Mouse (Mus musculus) embryonic facial prominence, embryonic 10.5 days (tissue): ENCODE measurements around the gene Gm28372. TPM values are rescaled to one million over a fixed set of nuclear protein-coding genes. Genes with fewer than 3 reads are reported as not detected.

ENCODE experiments used
- DNase-seq: peaks from one replicate; pipeline ENCODE4 v3.0.0-alpha.2; 2017; ENCODE audit warnings: low spot score
- H3K27ac ChIP-seq: fragments of 300-500 bp; sonication (generic); replicated peaks from 2 replicates; pipeline ENCODE4 v1.5.1; 2016; ENCODE audit warnings: mild to moderate bottlenecking
- H3K27me3 ChIP-seq: fragments of 300-500 bp; sonication (generic); replicated peaks from 2 replicates; pipeline ENCODE4 v1.6.1; 2016; ENCODE audit warnings: low read depth, mild to moderate bottlenecking; ENCODE audit not compliant: poor library complexity, severe bottlenecking
- H3K36me3 ChIP-seq: fragments of 300-500 bp; sonication (generic); replicated peaks from 2 replicates; pipeline ENCODE4 v1.6.1; 2016; ENCODE audit warnings: mild to moderate bottlenecking, moderate library complexity
- H3K4me1 ChIP-seq: fragments of 300-500 bp; sonication (generic); 2 replicates; pipeline ENCODE4 v1.6.1; 2016
- H3K4me3 ChIP-seq: fragments of 300-500 bp; sonication (generic); 2 replicates; pipeline ENCODE4 v1.5.1; 2016; ENCODE audit warnings: mild to moderate bottlenecking, moderate library complexity
- H3K9me3 ChIP-seq: fragments of 300-500 bp; sonication (generic); 2 replicates; pipeline ENCODE4 v1.6.1; 2016; ENCODE audit warnings: mild to moderate bottlenecking
- WGBS: fragments of 180-500 bp; shearing (Covaris S2); methylation state at CpG from one replicate; pipeline ENCODE4 v1.1.7; 2016; 5-methylcytosine and 5-hydroxymethylcytosine counted together
- polyA plus RNA-seq: library from polyadenylated mRNA; unstranded; fragments of >200 nt; fragmentation: Nextera tagmentation; extraction: Ambion mirVana; gene quantifications from 2 replicates; pipeline ENCODE4 v1.2.1, GENCODE M21; 2016

The Gm28372 gene
- polyA plus RNA-seq, 1 experiment from 2014 or later: not detected

DNA sequence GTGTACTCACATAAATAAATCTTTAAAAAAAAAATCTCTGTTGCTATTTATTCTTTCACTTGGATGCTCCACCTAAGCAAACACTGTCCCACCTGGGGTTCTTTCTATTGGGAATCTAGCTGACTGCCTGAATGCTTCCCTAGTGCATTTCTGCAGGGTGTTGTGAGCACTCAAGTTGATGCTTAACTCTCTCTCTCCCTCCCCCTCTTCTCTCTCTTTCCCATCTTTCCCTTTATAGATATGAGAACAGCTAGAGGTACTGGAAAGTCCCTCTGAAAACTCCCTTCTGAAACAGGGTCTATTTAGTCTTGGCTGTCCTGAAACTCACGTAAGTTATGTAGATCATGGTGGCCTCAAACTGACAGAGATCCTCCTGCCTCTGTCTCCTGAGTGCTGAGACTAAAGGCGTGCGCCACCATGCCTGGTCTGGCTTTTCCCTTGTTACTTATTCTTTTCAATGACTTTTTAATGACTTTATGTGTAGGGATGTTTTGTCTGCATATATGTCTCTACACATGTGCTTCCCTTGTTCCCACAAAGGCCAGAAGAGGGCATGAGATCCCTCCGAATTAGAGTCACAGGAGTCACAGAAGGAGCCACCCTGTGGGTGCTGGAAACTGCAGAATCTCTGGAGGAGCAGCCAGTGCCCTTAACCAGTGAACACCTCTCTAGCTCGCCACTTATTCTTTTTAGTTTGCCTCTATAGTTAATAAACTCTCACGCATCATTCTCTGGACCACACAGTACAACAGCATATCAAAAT is 9.2 kb downstream of the Gm28372 start:
- no peak overlapping the region for H3K4me3 ChIP-seq
- H3K4me1 ChIP-seq: peaks cover 13% of the 10 kb centered on the region
- WGBS: 75% methylated on average over 6 of the region's 6 CpGs
- H3K27ac ChIP-seq: no peak overlapping the region
- H3K36me3 ChIP-seq: peaks cover 11% of the 10 kb centered on the region
- H3K27me3 ChIP-seq: no peaks in the 10 kb centered on the region
- DNase-seq: no peak
- no peaks in the 10 kb centered on the region for H3K9me3 ChIP-seq

DNA sequence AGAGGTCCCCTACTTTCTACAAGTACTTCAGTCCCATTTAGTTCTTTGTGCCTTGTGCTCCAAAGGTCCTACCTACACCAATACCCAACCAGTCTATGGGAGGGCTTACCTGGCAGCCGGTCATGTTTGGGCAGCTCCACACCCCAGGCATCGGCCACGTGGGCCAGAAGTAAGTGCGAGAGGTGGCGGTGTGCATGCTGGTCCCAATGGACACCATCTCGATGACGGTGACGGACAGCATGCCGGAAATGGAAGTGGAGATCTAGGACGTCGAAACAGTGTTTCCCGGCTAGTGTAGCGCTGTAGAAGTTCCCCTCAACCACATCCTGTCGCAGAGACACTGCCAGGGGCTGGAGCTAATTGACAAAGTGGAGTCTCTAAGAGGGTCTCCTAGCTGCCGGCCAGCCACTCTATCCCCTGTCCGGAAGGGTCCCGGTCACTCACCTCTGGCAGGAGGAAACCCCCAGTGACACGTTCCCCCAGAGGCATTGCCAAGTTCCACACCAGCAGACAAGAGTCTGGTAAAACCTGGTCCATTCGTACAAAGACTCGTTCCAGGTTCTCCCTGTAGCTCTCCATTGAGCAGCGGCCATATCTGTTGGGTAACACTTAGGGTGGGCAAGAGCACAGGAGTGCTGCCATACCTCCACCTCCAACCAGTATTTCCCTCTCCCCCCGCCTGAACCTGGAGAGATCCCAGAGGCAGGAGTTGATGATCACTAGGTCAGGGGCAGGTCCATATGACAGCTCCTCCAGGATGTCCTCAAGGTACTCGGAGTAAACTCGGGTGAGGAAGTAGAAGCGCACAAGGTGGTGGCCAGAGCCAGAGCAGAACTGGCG is 17.0 kb downstream of the Gm28372 start:
- Histone ChIP-seq H3K9me3 (no peaks in the 10 kb centered on the region), H3K4me1 (peaks cover 30% of the 10 kb centered on the region)
- WGBS: 96% methylated on average over 26 of the region's 26 CpGs

DNA sequence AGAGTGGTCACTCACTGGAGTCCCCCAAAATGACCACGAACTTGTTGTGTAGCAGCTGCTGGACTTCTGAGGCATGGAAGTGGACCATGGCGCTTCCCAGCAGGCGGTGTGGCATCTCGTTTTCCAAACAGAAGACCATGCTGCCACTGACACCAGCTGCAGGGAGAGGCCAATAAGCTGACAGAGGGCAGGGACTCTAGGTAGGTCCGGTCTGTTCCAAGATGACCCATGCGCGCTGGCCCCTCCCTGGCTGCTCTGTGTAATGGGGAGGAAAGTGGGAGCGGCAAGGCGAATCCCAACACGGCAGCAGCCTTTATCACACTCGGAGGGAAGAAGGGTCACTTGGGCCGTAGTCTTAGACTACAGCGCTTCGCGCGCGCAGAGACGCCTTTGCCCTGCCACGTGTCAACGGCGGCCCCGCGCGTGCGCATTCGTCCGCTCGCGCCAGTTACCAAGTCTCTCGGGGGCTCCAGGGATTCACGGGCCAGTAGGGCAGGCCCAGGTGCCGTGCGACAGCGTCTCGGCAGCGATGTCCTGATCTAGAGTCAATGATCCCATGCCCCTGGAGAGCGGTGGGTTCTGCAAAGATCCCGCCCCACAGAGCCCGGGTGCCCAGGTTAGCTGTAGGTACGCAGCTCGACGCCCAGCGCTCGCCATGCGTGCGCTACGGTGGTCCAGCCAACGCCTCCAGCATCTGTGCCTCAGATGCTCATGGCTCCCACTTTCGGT is 18.5 kb downstream of the Gm28372 start:
- Histone ChIP-seq H3K36me3 (peaks cover 54% of the 10 kb centered on the region), H3K27ac (peak overlapping the region; percentile 96), H3K4me1 (peaks cover 30% of the 10 kb centered on the region), H3K9me3 (no peaks in the 10 kb centered on the region), H3K4me3 (peak overlapping the region; percentile 78), H3K27me3 (no peaks in the 10 kb centered on the region)
- DNase-seq: peak; percentile 87
- 19% methylated on average over 49 of the region's 49 CpGs for WGBS

More for the DNA sequence above, 17.0 kb downstream of the Gm28372 start:
- H3K4me3 ChIP-seq: 0 out of 2 replicates have a peak overlapping the region, but pooled peaks have one; percentile 5
- no peak for DNase-seq
- H3K27ac ChIP-seq: no peak overlapping the region
- H3K27me3 ChIP-seq: no peaks in the 10 kb centered on the region
- H3K36me3 ChIP-seq: peaks cover 48% of the 10 kb centered on the region

DNA sequence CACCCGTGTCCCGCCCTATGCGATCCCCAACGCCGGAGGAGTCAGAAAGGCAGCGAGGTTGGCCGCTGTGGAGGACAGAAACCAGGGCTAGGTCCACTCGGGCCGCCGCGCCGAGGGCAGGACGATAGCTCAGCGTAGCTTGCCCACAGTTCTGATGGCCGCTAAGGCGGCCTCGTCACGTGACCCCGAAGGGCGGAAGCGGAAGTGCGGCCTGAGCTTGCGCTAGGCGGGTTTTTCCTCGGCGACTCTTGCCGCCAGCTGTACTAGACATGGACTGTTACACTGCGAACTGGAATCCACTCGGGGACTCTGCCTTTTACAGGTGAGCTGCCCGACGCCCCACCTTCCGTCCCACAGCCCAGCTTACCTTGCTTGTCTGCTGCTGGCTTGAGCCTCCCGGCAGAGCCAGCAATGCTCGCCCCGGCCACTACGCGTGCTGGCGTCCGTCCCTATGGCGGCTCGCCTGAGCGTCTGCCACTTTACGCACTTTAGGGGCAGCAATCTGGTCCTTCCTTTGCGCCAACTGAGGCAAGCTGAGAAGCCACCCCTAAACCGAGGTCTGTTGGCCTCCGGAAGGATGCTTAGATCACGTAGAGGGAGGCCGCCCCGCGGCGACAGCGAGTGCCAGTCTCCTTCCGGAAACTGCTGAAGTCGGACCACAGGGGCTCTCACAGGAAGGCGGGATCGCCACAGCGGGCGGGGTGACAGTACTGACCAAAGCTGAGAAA is 19.3 kb downstream of the Gm28372 start, which contains the start of the genes Vps16 and Pced1a:
Vps16 (plus strand) TSS at position 214 of the 728 bp plus-strand sequence.
Pced1a (minus strand) TSS at position 576 of the 728 bp plus-strand sequence.
- no peaks in the 10 kb centered on the region for H3K9me3 ChIP-seq
- H3K27ac ChIP-seq: peak within 1 kb of the TSS; percentile 96
- WGBS: under 1% methylated on average over 58 of the region's 58 CpGs

DNA sequence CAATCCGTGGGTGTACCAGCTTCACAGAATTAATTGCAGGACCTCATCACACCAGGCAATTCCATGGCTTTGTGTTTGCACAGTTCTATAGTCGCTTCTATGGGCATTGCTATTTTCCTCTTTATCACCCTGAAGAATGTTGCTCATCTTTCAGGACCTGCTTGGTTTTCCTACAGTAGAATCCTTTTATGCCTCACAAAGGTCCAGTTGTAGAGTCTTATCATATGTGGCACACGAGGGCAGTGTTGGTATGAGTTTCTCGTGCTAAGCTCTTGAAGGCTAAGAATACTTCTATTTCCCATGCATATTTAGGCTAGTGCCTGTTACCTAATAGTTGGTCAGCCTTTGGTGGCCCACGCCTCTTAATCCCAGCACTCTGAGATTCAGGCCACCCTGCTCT is 20.1 kb downstream of the Gm28372 start:
- no peaks in the 10 kb centered on the region for H3K9me3 ChIP-seq
- H3K4me1 ChIP-seq: peaks cover 30% of the 10 kb centered on the region
- WGBS: 64% methylated on average over 5 of the region's 5 CpGs
- peak overlapping the region; percentile 78 for H3K4me3 ChIP-seq
- DNase-seq: no peak
- no peaks in the 10 kb centered on the region for H3K27me3 ChIP-seq
- H3K27ac ChIP-seq: peak overlapping the region; percentile 96
- peaks cover 46% of the 10 kb centered on the region for H3K36me3 ChIP-seq

More for the DNA sequence above, 19.3 kb downstream of the Gm28372 start, which contains the start of the genes Vps16 and Pced1a:
- H3K36me3 ChIP-seq: peaks cover 47% of the 10 kb centered on the region
- peaks cover 30% of the 10 kb centered on the region for H3K4me1 ChIP-seq
- H3K27me3 ChIP-seq: no peaks in the 10 kb centered on the region
- DNase-seq: peak; percentile 94
- peak within 1 kb of the TSS; percentile 78 for H3K4me3 ChIP-seq

DNA sequence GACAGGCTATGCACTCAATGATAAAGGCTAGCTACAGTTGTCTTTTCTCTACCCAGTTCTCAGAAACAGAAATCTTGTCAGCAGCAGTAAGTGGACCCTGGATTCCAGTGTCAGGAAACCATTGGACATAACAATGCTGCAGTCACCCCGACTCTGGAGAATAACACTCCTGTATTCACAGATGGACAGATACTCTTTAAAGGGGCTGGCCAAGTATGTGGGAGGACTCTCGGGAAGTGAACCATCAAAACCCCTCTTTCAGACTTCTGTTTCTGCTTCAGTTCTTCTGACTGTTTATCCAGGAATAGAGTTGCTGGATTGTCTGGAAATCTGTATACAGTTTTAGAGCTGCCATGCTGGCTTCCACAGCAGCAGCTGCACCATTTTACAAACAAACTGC is 24.8 kb downstream of the Gm28372 start:
- Histone ChIP-seq H3K4me3 (no peak overlapping the region), H3K27me3 (no peaks in the 10 kb centered on the region), H3K4me1 (peaks cover 6% of the 10 kb centered on the region), H3K36me3 (peaks cover 48% of the 10 kb centered on the region), H3K27ac (no peak overlapping the region), H3K9me3 (no peaks in the 10 kb centered on the region)
- 71% methylated on average over 2 of the region's 2 CpGs for WGBS
- DNase-seq: no peak

DNA sequence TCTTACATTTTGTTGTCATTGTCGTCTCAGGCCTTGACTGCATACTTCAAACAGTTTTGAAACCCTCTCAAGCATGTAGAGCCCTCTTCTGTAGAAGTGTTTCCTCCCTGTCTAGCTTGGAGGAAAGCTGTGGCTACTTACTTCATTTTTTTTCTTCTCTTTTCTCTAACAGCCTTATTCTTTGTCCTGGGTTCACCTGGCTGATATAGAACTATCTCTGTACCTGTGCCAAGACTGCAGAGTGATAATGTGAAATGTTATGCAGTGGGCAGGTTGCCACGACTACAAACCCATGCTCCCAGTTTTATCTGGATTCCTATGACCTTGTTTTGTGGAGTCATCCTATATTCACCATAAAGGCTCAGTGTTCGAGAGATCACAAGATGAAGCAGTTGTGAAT is 25.4 kb downstream of the Gm28372 start:
- WGBS: 88% methylated on average over 3 of the region's 3 CpGs
- peaks cover 48% of the 10 kb centered on the region for H3K36me3 ChIP-seq
- H3K4me1 ChIP-seq: peaks cover under 1% of the 10 kb centered on the region; the same call in 1 of the 2 replicates
- H3K27ac ChIP-seq: no peak overlapping the region
- H3K9me3 ChIP-seq: no peaks in the 10 kb centered on the region
- no peak overlapping the region for H3K4me3 ChIP-seq
- H3K27me3 ChIP-seq: no peaks in the 10 kb centered on the region
- DNase-seq: no peak

DNA sequence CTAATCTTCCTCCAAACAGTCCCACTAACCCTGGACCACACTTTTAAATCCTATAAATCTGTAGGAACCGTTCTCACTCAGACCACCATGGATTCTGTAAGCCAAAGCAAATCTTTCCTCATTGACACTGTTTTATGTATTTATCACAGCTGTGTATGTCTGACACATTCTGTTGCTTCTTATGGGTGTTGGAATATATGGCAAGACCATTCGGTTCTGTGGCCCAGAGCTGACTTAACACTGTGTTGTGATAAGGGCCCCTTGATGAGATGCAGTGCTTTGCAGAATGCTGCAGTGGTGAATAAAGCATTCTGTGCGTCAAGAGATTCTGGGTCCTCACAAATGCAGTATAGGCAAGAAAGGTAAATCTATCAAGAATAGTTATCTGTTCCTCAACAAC is 27.1 kb downstream of the Gm28372 start:
- H3K27ac ChIP-seq: no peak overlapping the region
- no peak for DNase-seq
- H3K4me3 ChIP-seq: no peak overlapping the region
- no peaks in the 10 kb centered on the region for H3K9me3 ChIP-seq
- H3K36me3 ChIP-seq: peaks cover 47% of the 10 kb centered on the region
- H3K27me3 ChIP-seq: no peaks in the 10 kb centered on the region
- WGBS: 88% methylated on average over 3 of the region's 3 CpGs
- H3K4me1 ChIP-seq: no peaks in the 10 kb centered on the region

DNA sequence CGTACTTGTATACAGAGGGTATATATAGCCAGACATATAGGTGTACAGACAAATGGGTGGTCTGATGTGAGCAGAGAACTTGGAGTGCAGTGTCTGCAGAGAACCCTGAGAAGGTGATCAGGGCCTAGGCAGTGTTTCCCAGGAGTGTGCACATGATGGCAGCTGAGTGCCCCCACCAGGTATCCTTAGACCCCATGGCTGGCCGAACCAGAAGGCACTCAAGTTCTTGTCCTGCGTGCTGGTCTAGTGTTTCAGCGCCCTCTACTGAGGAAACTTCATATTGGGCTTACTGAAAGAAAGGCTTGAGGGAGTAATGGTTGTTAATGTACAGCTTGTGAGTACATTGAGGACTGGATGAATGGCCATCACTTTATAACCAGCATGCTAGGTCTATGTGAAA is 28.1 kb downstream of the Gm28372 start:
- Histone ChIP-seq H3K27ac (no peak overlapping the region), H3K4me1 (no peaks in the 10 kb centered on the region), H3K4me3 (no peak overlapping the region), H3K27me3 (no peaks in the 10 kb centered on the region), H3K9me3 (no peaks in the 10 kb centered on the region), H3K36me3 (peaks cover 48% of the 10 kb centered on the region)
- WGBS: 25% methylated on average over 4 of the region's 4 CpGs
- DNase-seq: peak; percentile 42

DNA sequence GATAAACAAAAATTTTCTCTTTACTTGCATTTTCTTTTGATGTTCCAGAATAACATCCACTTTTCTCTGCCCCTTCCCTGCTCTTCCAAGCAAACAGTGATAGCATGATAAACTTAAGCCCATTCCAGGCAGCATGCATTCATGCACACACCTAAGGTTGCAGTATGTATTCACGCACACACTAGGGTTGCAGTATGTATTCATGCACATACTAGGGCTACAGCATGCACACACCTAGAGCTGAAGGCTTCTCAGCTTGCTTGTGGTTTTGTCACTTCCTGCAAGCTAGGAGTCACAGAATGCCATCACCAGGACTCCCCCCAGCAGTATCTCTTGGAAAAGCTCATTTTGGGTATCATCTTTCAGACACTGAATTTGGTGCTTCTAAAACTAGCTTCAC is 31.7 kb downstream of the Gm28372 start:
- Histone ChIP-seq H3K36me3 (peaks cover 62% of the 10 kb centered on the region), H3K27ac (no peak overlapping the region), H3K9me3 (no peaks in the 10 kb centered on the region), H3K4me1 (no peaks in the 10 kb centered on the region), H3K27me3 (no peaks in the 10 kb centered on the region), H3K4me3 (no peak overlapping the region)
- no peak for DNase-seq
- 96% methylated on average over 1 of the region's 1 CpGs for WGBS

DNA sequence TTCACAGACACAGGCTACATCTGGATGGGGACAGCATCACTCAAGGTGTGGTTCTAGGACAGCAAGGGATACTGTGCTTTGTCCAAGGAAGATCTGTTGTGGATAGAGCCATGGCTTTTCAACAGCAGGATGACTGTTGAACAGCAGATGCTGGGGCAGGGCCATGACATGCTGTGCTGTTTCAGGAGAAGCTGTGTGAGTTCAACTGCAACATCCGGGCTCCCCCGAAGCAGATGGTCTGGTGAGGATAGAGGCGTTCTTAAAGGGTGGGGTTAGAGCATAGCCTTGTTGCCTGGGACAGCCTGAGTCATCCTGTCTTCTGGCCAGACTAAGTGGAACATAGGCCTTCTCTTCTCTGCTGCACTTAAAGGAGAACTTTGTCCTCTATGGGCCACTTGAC is 33.8 kb downstream of the Gm28372 start:
- DNase-seq: no peak
- no peaks in the 10 kb centered on the region for H3K4me1 ChIP-seq
- H3K9me3 ChIP-seq: no peaks in the 10 kb centered on the region
- 94% methylated on average over 3 of the region's 3 CpGs for WGBS
- peaks cover 73% of the 10 kb centered on the region for H3K36me3 ChIP-seq
- no peak overlapping the region for H3K27ac ChIP-seq
- no peaks in the 10 kb centered on the region for H3K27me3 ChIP-seq
- no peak overlapping the region for H3K4me3 ChIP-seq
